Mouse (Mus musculus) central nervous system, embryonic 11.5 days (tissue): ENCODE data around the gene Vmn1r20. TPM values are rescaled to one million over a fixed set of nuclear protein-coding genes. Genes with fewer than 3 reads are reported as not detected.

Experiments
- polyA plus RNA-seq: library from polyadenylated mRNA; depleted of rRNA; stranded (reverse); fragments of >200 nt; gene quantifications from 2 replicates; pipeline ENCODE4 v1.2.3, GENCODE M21; 2012; rRNA removed

Vmn1r20 gene
- polyA plus RNA-seq: not detected in 2 replicates

DNA sequence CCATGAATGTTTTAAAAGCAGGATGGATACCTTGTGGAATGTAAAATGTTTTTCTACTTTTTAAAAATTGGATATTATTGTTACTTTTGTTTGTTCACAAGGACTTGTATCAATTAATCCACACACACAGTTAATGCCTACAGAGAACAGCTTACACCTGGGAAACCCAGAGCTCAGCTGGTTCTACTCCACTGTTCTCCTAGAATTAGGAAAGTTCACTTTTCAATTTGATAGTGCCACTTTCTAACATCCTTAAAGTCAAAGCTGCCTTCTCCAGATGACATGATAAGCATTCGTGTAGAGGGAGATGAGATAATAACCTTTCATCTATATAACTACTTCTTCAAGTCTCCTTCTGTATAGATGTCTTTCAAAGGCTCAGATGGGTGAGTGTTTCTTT lies at the start of gene Vmn1r20:
Gene Vmn1r20 (plus strand): TSS at position 301 of the 400 bp plus-strand sequence.

GRCm38 (mm10) chr6:57395683-57396082 lies 33.0 kb upstream of the Vmn1r20 start, which contains the start of gene Vmn1r18:
Gene Vmn1r18, minus strand, starts transcription at chr6:57395783.

DNA sequence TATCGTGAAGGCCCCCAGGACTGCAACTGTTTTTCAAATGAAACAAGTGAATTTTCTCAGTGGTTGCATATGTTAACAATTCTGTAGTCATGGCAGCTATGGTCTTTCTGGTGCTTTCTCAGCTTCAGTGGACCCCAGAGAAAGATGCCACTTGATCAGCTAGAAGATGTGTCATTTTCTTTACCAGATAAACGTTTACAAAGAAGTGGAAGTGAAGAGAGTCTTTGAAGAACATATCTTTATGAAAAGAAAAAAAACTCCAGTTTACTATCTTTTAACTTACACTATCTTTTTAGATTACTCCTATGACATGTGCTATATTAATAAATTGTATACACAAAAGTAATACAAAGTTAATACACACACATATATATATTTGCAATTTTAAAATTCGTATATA lies 25.2 kb upstream of the Vmn1r20 start, which contains the start of gene Vmn1r19:
Gene Vmn1r19 (plus strand): TSS at position 301 of the 400 bp plus-strand sequence.

Other genes starting within 250 kb of the Vmn1r20 start
- gene Vmn1r13, start 225.6 kb upstream of the Vmn1r20 start, polyA plus RNA-seq: 0.01 TPM in 1 of 2 replicates, not detected in the other
- not detected in 2 replicates for gene Vmn1r14, start 197.2 kb upstream of the Vmn1r20 start, polyA plus RNA-seq
- not detected in 2 replicates for gene Vmn1r15, start 171.0 kb upstream of the Vmn1r20 start, polyA plus RNA-seq
- not detected in 2 replicates for gene Vmn1r16, start 99.4 kb upstream of the Vmn1r20 start, polyA plus RNA-seq
- not detected in 2 replicates for gene Vmn1r17, start 65.2 kb upstream of the Vmn1r20 start, polyA plus RNA-seq
- gene Vmn1r18, start 33.1 kb upstream of the Vmn1r20 start, polyA plus RNA-seq: not detected in 2 replicates
- gene Vmn1r19, start 25.1 kb upstream of the Vmn1r20 start, polyA plus RNA-seq: not detected in 2 replicates
- 4.7 and 6.2 TPM in 2 replicates for gene Ppm1k, start 106.5 kb downstream of the Vmn1r20 start, polyA plus RNA-seq
- 2.3 and 2.9 TPM in 2 replicates for gene Herc6, start 152.1 kb downstream of the Vmn1r20 start, polyA plus RNA-seq